Mouse (Mus musculus) testis, adult 2 months (tissue): ENCODE data around the gene Tceanc.

Experiments
- CTCF ChIP-seq: fragments of 200-500 bp; IDR thresholded peaks from 2 replicates; pipeline ENCODE4 v1.5.1; 2012; ENCODE audit warnings: low read depth, mild to moderate bottlenecking, inconsistent platforms, low read length, moderate library complexity; ENCODE audit not compliant: control insufficient read depth, insufficient read depth, insufficient replicate concordance
- POLR2A ChIP-seq: fragments of 200-500 bp; IDR thresholded peaks from 2 replicates; pipeline ENCODE4 v1.6.1; 2012; ENCODE audit warnings: low read depth, mild to moderate bottlenecking, inconsistent platforms, low read length, moderate library complexity; ENCODE audit not compliant: control insufficient read depth

- no peak for TF ChIP-seq CTCF
- TF ChIP-seq POLR2A = no peak
These were observed 34.0 kb upstream of the Tceanc start for GRCm38 (mm10) chrX:166552355-166552754.
